In the genomic region with DNA sequence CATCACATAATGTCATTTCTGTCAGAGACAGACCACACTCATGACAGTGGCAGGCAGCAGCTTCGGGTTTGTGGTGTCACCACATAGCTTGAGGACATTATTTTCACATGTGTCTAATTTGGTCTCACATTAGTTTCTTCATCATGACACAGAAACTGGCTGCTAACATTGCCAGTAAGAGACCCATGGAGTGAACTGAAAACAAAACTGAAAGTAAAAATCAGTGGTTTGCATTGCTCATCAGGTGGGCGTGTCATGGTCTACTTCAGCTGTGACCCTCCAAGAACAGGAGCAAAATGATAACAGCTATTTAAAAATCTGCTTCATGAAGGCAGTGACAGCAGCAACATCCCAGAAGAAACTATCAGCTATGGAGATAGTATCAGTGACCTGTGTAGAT, we compare ENCODE assay signal across 18 mouse cellular contexts.
DNase-seq lines count a peak whose midpoint lies in the region; ATAC-seq and TF ChIP-seq lines count a peak whose summit lies in the region.
"Had no signal": no experiment of that assay in that cellular context is flagged by ENCODE, and none has a peak within 500 bp of the region (broad histone marks: within the 10 kb centered on the region; RNA-seq: fewer than 3 reads in every experiment).

No protein-coding gene starts in this region.

- no peak for TF ChIP-seq POLR2A in spleen, adult 2 months (IDR thresholded peaks at IDR 0.05; ENCODE audit: low read depth, low read length)

- ATAC-seq in forebrain, embryonic 12.5 days (ENCODE audit: low FRiP score): no peak
- no peak for ATAC-seq in neural tube, embryonic 15.5 days (ENCODE audit: low FRiP score)
- ATAC-seq: intestine, embryonic 15.5 days; midbrain, embryonic 15.5 days had no signal

- H3K4me3 ChIP-seq in spleen, adult 2 months (ENCODE audit: extremely low read depth, insufficient read depth, insufficient read length): no peak overlapping the region
- peak overlapping the region; percentile 80 for H3K4me3 ChIP-seq in megakaryocyte, embryonic 14.5 days (replicated peaks)
- no peak overlapping the region for H3K4me3 ChIP-seq in forebrain, embryonic 12.5 days (replicated peaks)
- no peak overlapping the region for H3K4me3 ChIP-seq in neural tube, embryonic 15.5 days (replicated peaks)
- H3K4me3 ChIP-seq: heart, adult 2 months; hindbrain, embryonic 12.5 days; intestine, embryonic 15.5 days; layer of hippocampus, adult 2 months; limb, embryonic 13.5 days; midbrain, embryonic 15.5 days; neural tube, embryonic 12.5 days had no signal

- H3K36me3 ChIP-seq in spleen, adult 2 months (ENCODE audit: control insufficient read depth, insufficient read depth, low read length): no peaks in the 10 kb centered on the region
- no peaks in the 10 kb centered on the region for H3K36me3 ChIP-seq in megakaryocyte, embryonic 14.5 days (replicated peaks; ENCODE audit: low read length)
- no peaks in the 10 kb centered on the region for H3K36me3 ChIP-seq in forebrain, embryonic 12.5 days (replicated peaks)
- H3K36me3 ChIP-seq in neural tube, embryonic 15.5 days: no peaks in the 10 kb centered on the region
- H3K36me3 ChIP-seq: hindbrain, embryonic 12.5 days; intestine, embryonic 15.5 days; limb, embryonic 13.5 days; midbrain, embryonic 15.5 days; neural tube, embryonic 12.5 days had no signal

- H3K9ac ChIP-seq in forebrain, embryonic 12.5 days: no peak overlapping the region
- no peak overlapping the region for H3K9ac ChIP-seq in neural tube, embryonic 15.5 days (replicated peaks)
- H3K9ac ChIP-seq: hindbrain, embryonic 12.5 days; intestine, embryonic 15.5 days; limb, embryonic 13.5 days; liver, embryonic 14.5 days; midbrain, embryonic 15.5 days; neural tube, embryonic 12.5 days had no signal

- H3K4me2 ChIP-seq in forebrain, embryonic 12.5 days: no peak overlapping the region
- H3K4me2 ChIP-seq in neural tube, embryonic 15.5 days: no peak overlapping the region
- H3K4me2 ChIP-seq: hindbrain, embryonic 12.5 days; intestine, embryonic 15.5 days; limb, embryonic 13.5 days; midbrain, embryonic 15.5 days; neural tube, embryonic 12.5 days had no signal

- no peaks in the 10 kb centered on the region for H3K27me3 ChIP-seq in spleen, adult 2 months (ENCODE audit: control insufficient read depth, insufficient read depth, low read length)
- peaks cover 4% of the 10 kb centered on the region for H3K27me3 ChIP-seq in megakaryocyte, embryonic 14.5 days (replicated peaks)
- no peaks in the 10 kb centered on the region for H3K27me3 ChIP-seq in forebrain, embryonic 12.5 days
- H3K27me3 ChIP-seq in neural tube, embryonic 15.5 days (replicated peaks): no peaks in the 10 kb centered on the region
- H3K27me3 ChIP-seq: hindbrain, embryonic 12.5 days; intestine, embryonic 15.5 days; limb, embryonic 13.5 days; midbrain, embryonic 15.5 days; neural tube, embryonic 12.5 days had no signal

- no peak for TF ChIP-seq CTCF in spleen, adult 2 months (IDR thresholded peaks at IDR 0.05; ENCODE audit: extremely low read depth, insufficient read depth, insufficient read length, insufficient replicate concordance)

- DNase-seq in spleen, adult 2 months (ENCODE audit: low read depth in 1 of 2, low spot score in 2 of 2): no peak
- no peak for DNase-seq in spleen, postnatal 10 days (ENCODE audit: low spot score in 2 of 2)
- DNase-seq in T-cell, adult 2 months (ENCODE audit: low spot score): peak; percentile 54
- DNase-seq in kidney, postnatal 25 days: no peak
- no peak for DNase-seq in spleen, postnatal 14 days (ENCODE audit: low spot score in 2 of 2)
- DNase-seq: cerebellum, postnatal 10 days; heart, adult 2 months; right cerebral cortex, postnatal 25 days had no signal

- peaks cover 2% of the 10 kb centered on the region; the same call in 1 of the 2 replicates for H3K4me1 ChIP-seq in spleen, adult 2 months (ENCODE audit: control insufficient read depth, insufficient read depth, insufficient read length)
- peaks cover 25% of the 10 kb centered on the region for H3K4me1 ChIP-seq in megakaryocyte, embryonic 14.5 days
- peaks cover 5% of the 10 kb centered on the region for H3K4me1 ChIP-seq in forebrain, embryonic 12.5 days
- H3K4me1 ChIP-seq in neural tube, embryonic 15.5 days: no peaks in the 10 kb centered on the region
- H3K4me1 ChIP-seq: intestine, embryonic 15.5 days; limb, embryonic 13.5 days; neural tube, embryonic 12.5 days had no signal

- H3K9me3 ChIP-seq in megakaryocyte, embryonic 14.5 days: no peaks in the 10 kb centered on the region
- no peaks in the 10 kb centered on the region for H3K9me3 ChIP-seq in forebrain, embryonic 12.5 days
- no peaks in the 10 kb centered on the region for H3K9me3 ChIP-seq in neural tube, embryonic 15.5 days (replicated peaks)
- H3K9me3 ChIP-seq: hindbrain, embryonic 12.5 days; intestine, embryonic 15.5 days; limb, embryonic 13.5 days; midbrain, embryonic 15.5 days; neural tube, embryonic 12.5 days had no signal

- 40% methylated on average over 2 of the region's 2 CpGs for WGBS in spleen, adult 2 months
- WGBS in forebrain, embryonic 12.5 days: 91% methylated on average over 2 of the region's 2 CpGs
- WGBS in neural tube, embryonic 15.5 days: 96% methylated on average over 2 of the region's 2 CpGs

- H3K27ac ChIP-seq in spleen, adult 2 months (ENCODE audit: insufficient read depth, low read length): peak overlapping the region; percentile 45; the same call in 1 of the 2 replicates
- no peak overlapping the region for H3K27ac ChIP-seq in forebrain, embryonic 12.5 days
- H3K27ac ChIP-seq in neural tube, embryonic 15.5 days (replicated peaks): no peak overlapping the region
- H3K27ac ChIP-seq: heart, adult 2 months; hindbrain, embryonic 12.5 days; intestine, embryonic 15.5 days; layer of hippocampus, adult 2 months; limb, embryonic 13.5 days; liver, embryonic 14.5 days; midbrain, embryonic 15.5 days; neural tube, embryonic 12.5 days had no signal
